Mouse (Mus musculus): Measurements from ENCODE around the gene Mtmr12. TPM values are rescaled to one million over a fixed set of nuclear protein-coding genes. Genes with fewer than 3 reads are reported as not detected.

The Mtmr12 gene
- polyA plus RNA-seq (2012; ENCODE audit: low replicate concordance): 10.9 and 16.7 TPM in 2 replicates

GRCm38 (mm10) chr15:12204319-12205159 lies at the start of gene Mtmr12:
Gene Mtmr12 (plus strand): TSS chr15:12205028.

DNA sequence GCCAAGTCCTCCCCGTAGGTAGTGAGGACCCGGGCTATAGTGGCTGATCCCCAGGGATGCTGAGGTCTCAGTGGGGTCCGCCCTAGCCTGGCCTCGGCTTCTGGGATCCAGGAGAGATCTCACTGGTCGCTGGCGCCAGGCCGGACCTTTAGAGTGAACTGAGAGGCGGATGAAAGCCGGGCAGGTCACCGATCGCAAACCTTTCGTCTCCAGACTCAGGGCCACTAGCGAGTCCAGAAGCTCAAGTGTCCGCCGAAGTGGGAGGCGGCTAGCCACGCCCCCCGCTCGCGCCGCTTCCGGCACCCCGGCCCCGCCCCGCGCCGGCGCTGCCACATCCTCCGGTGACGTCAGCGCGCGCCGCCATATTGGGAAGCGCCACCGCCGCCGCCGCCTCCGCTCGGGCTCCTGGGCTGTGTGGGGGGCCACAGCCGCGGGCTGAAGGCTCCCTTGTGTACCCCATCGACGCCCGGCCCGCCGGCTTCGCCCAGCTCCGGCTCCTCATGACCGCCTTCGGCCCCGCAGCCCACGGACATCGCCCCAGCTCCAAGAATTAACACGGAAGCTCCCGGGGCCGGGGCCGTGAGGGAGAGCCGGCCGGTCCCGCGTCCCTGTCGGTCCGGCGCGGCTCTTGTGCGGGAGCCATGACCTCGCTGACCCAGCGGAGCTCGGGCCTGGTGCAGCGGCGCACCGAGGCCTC lies 116.4 kb downstream of the Mtmr12 start, which contains the start of gene Golph3:
TSS of gene Golph3 (plus strand) at position 360 of the 697 bp plus-strand sequence.

DNA sequence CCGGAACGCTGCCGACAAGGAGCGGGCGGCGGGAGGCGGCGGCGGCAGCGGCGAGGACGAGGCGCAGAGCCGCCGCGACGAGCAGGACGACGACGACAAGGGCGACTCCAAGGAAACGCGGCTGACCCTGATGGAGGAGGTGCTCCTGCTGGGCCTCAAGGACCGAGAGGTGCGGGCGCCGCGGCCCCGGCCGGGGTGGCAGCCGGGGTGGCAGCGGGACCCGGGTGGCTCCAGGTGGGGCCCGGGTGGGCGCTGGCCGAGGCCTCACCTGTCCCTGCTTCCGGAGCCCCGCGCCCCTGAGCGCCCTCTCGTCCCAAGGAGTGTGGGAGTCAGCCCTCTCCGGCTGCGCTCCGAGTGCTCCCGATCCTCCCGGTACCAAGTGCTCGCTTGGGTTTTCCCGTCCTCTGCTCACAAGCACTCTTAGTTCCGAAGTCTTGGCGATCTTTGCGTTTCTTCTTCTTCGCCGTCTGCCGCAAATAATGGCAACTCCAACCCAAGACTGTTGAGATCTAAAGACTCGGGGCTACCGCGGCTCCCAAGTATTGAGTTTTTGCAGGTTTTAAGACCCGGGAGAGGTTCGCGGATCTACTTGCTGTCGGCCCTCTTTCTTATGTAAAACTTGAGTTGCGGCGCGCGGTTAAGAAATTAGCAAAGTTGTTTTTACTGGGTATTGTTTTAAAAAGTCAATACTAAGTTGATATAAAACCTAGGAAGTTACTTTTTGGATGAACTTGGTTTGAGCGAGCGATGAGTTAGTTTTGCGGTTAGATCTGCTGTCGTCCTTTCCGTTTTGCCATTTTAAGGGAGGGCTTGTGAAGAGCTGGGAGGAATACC lies 117.2 kb downstream of the Mtmr12 start, which contains the start of gene 1810049J17Rik:
TSS of gene 1810049J17Rik (minus strand) at position 112 of the 834 bp plus-strand sequence.

Other genes with a start within 250 kb of the Mtmr12 start
- gene Sub1, start 208.0 kb upstream of the Mtmr12 start, polyA plus RNA-seq (2012; ENCODE audit: low replicate concordance): 5.5 and 20.9 TPM in 2 replicates
- gene Zfr, start 87.2 kb upstream of the Mtmr12 start, polyA plus RNA-seq (2012; ENCODE audit: low replicate concordance): 31.4 and 45.9 TPM in 2 replicates
- 256 and 645 TPM in 2 replicates for gene Golph3, start 116.4 kb downstream of the Mtmr12 start, polyA plus RNA-seq (2012; ENCODE audit: low replicate concordance)
- gene 1810049J17Rik, start 116.9 kb downstream of the Mtmr12 start, polyA plus RNA-seq (2012; ENCODE audit: low replicate concordance): not detected in 2 replicates

Data from hematopoietic multipotent progenitor cell, adult 10-12 weeks (in vitro differentiated cells).